ENCODE assay signal across 12 mouse cellular contexts in genomic region chr15:103357817-103358216, GRCm38 (mm10). TPM values are rescaled to one million over a fixed set of nuclear protein-coding genes. Genes with fewer than 3 reads are reported as not detected.
A peak's percentile ranks its signal among the peaks of the same experiment; 100 is the strongest.
DNase-seq lines count a peak whose midpoint lies in the region; ATAC-seq and TF ChIP-seq lines count a peak whose summit lies in the region.
"Had no signal": no experiment of that assay in that cellular context is flagged by ENCODE, and none has a peak within 500 bp of the region (broad histone marks: within the 10 kb centered on the region; RNA-seq: fewer than 3 reads in every experiment).

No protein-coding gene starts in this region.

- H3K4me1 ChIP-seq in heart, embryonic 11.5 days (ENCODE audit: control insufficient read depth, insufficient read depth, low read length), result peaks cover 65% of the 10 kb centered on the region
- H3K4me1 ChIP-seq in lung, embryonic 16.5 days (replicated peaks; ENCODE audit: control insufficient read depth, insufficient read depth, low read length), result peaks cover 19% of the 10 kb centered on the region
- H3K4me1 ChIP-seq in limb, embryonic 10.5 days, result peaks cover 36% of the 10 kb centered on the region
- H3K4me1 ChIP-seq in stomach, postnatal 0 days (replicated peaks; ENCODE audit: control insufficient read depth, insufficient read depth), result 0 out of 2 replicates have a peak, but pooled peaks cover 2% of the 10 kb centered on the region
- peaks cover 8% of the 10 kb centered on the region; the same call in 1 of the 2 replicates for H3K4me1 ChIP-seq in neural tube, embryonic 15.5 days

- H3K9ac ChIP-seq in heart, embryonic 11.5 days (ENCODE audit: low read depth, low read length), result 0 out of 2 replicates have a peak overlapping the region, but pooled peaks have one; percentile 52
- no peak overlapping the region for H3K9ac ChIP-seq in lung, embryonic 16.5 days (ENCODE audit: low read length)
- H3K9ac ChIP-seq in stomach, postnatal 0 days (ENCODE audit: low read length), result no peak overlapping the region
- no peak overlapping the region for H3K9ac ChIP-seq in neural tube, embryonic 15.5 days (replicated peaks)
- H3K9ac ChIP-seq: liver, embryonic 15.5 days had no signal

- H3K4me3 ChIP-seq in heart, embryonic 11.5 days (ENCODE audit: low read depth, low read length), result no peak overlapping the region
- no peak overlapping the region for H3K4me3 ChIP-seq in lung, embryonic 16.5 days (ENCODE audit: low read length)
- H3K4me3 ChIP-seq in limb, embryonic 10.5 days, result no peak overlapping the region
- H3K4me3 ChIP-seq in stomach, postnatal 0 days (ENCODE audit: low read depth, low read length), result no peak overlapping the region
- no peak overlapping the region for H3K4me3 ChIP-seq in neural tube, embryonic 15.5 days (replicated peaks)
- H3K4me3 ChIP-seq: liver, embryonic 15.5 days had no signal

- no peak for TF ChIP-seq CTCF in stomach, postnatal 0 days (IDR thresholded peaks at IDR 0.05; ENCODE audit: low read depth)

- intact Hi-C loops in heart, postnatal 14 days (cut with DNase I), result no loop called here

- ATAC-seq in heart, embryonic 11.5 days (replicated peaks; ENCODE audit: insufficient number of reproducible peaks, low FRiP score, low TSS enrichment), result no peak
- ATAC-seq in lung, embryonic 16.5 days (ENCODE audit: low read depth), result no peak
- no peak for ATAC-seq in stomach, postnatal 0 days (ENCODE audit: low FRiP score, low TSS enrichment)
- no peak for ATAC-seq in neural tube, embryonic 15.5 days (ENCODE audit: low FRiP score)

- H3K27ac ChIP-seq in heart, embryonic 11.5 days (ENCODE audit: low read depth, low read length), result peak overlapping the region; percentile 82
- peak overlapping the region; percentile 62 for H3K27ac ChIP-seq in lung, embryonic 16.5 days (ENCODE audit: low read length)
- peak overlapping the region; percentile 89 for H3K27ac ChIP-seq in limb, embryonic 10.5 days
- H3K27ac ChIP-seq in stomach, postnatal 0 days (replicated peaks), result no peak overlapping the region
- H3K27ac ChIP-seq in neural tube, embryonic 15.5 days (replicated peaks), result no peak overlapping the region

- peaks cover 14% of the 10 kb centered on the region for H3K36me3 ChIP-seq in heart, embryonic 11.5 days (ENCODE audit: control insufficient read depth, insufficient read depth, low read length)
- H3K36me3 ChIP-seq in lung, embryonic 16.5 days (ENCODE audit: control insufficient read depth, insufficient read depth, low read length), result peaks cover 9% of the 10 kb centered on the region
- peaks cover 65% of the 10 kb centered on the region for H3K36me3 ChIP-seq in limb, embryonic 10.5 days
- H3K36me3 ChIP-seq in stomach, postnatal 0 days (ENCODE audit: control insufficient read depth, insufficient read depth, low read length), result peaks cover 10% of the 10 kb centered on the region; the same call in 1 of the 2 replicates
- no peaks in the 10 kb centered on the region for H3K36me3 ChIP-seq in neural tube, embryonic 15.5 days

- 76% methylated on average over 4 of the region's 4 CpGs for WGBS in heart, embryonic 11.5 days (ENCODE audit: insufficient replicate concordance)
- WGBS in lung, embryonic 16.5 days, result 71% methylated on average over 4 of the region's 4 CpGs
- WGBS in limb, embryonic 10.5 days, result 86% methylated on average over 4 of the region's 4 CpGs
- WGBS in stomach, postnatal 0 days, result 76% methylated on average over 4 of the region's 4 CpGs
- WGBS in neural tube, embryonic 15.5 days, result 90% methylated on average over 4 of the region's 4 CpGs

- TF ChIP-seq EP300 in stomach, postnatal 0 days (optimal IDR thresholded peaks at IDR 0.05), result no peak

- no peak overlapping the region for H3K4me2 ChIP-seq in heart, embryonic 11.5 days
- no peak overlapping the region for H3K4me2 ChIP-seq in lung, embryonic 16.5 days (ENCODE audit: low read depth, low read length)
- H3K4me2 ChIP-seq in stomach, postnatal 0 days (replicated peaks; ENCODE audit: low read depth), result no peak overlapping the region; the same call in 1 of the 2 replicates
- H3K4me2 ChIP-seq in neural tube, embryonic 15.5 days, result no peak overlapping the region
- H3K4me2 ChIP-seq: liver, embryonic 15.5 days had no signal

- no peak for DNase-seq in heart, postnatal 14 days
- DNase-seq in lung, postnatal 4 days, result no peak
- no peak for DNase-seq in limb, embryonic 10.5 days (ENCODE audit: low spot score)
- DNase-seq in stomach, postnatal 0 days (ENCODE audit: low spot score), result no peak

- no peaks in the 10 kb centered on the region for H3K27me3 ChIP-seq in heart, embryonic 11.5 days (ENCODE audit: control insufficient read depth, insufficient read depth, low read length)
- H3K27me3 ChIP-seq in lung, embryonic 16.5 days (ENCODE audit: control insufficient read depth, insufficient read depth, low read depth, low read length), result no peaks in the 10 kb centered on the region
- no peaks in the 10 kb centered on the region for H3K27me3 ChIP-seq in limb, embryonic 10.5 days (ENCODE audit: low read depth, poor library complexity, severe bottlenecking)
- H3K27me3 ChIP-seq in stomach, postnatal 0 days (ENCODE audit: control insufficient read depth, insufficient read depth, low read length), result no peaks in the 10 kb centered on the region
- no peaks in the 10 kb centered on the region for H3K27me3 ChIP-seq in neural tube, embryonic 15.5 days (replicated peaks)
- H3K27me3 ChIP-seq: liver, embryonic 15.5 days; megakaryocyte, embryonic 14.5 days had no signal

- H3K9me3 ChIP-seq in heart, embryonic 11.5 days (replicated peaks; ENCODE audit: control insufficient read depth, low read length), result no peaks in the 10 kb centered on the region
- no peaks in the 10 kb centered on the region for H3K9me3 ChIP-seq in lung, embryonic 16.5 days (ENCODE audit: control insufficient read depth, low read length)
- no peaks in the 10 kb centered on the region for H3K9me3 ChIP-seq in limb, embryonic 10.5 days (replicated peaks)
- no peaks in the 10 kb centered on the region for H3K9me3 ChIP-seq in stomach, postnatal 0 days (ENCODE audit: control insufficient read depth, low read length)
- H3K9me3 ChIP-seq in neural tube, embryonic 15.5 days (replicated peaks), result no peaks in the 10 kb centered on the region
- H3K9me3 ChIP-seq: liver, embryonic 15.5 days; megakaryocyte, embryonic 14.5 days had no signal

RNA-seq across cellular contexts. Expression of gene Itga5, which starts 8.7 kb away (rescaled TPM):
- 66.4 and 82.7 TPM in 2 replicates for polyA plus RNA-seq in heart, embryonic 11.5 days (2014; fragmentation: Nextera tagmentation; extraction: Ambion mirVana)
- 10 to 100 TPM; 61.1 to 70.4 TPM for total RNA-seq in heart, postnatal 14 days (2021)
- 38.8 and 42.3 TPM in 2 replicates for polyA plus RNA-seq in lung, embryonic 16.5 days (2015; fragmentation: Nextera tagmentation; extraction: Ambion mirVana)
- 33.5 and 36.6 TPM in 2 replicates for polyA plus RNA-seq in limb, embryonic 10.5 days (2016; fragmentation: Nextera tagmentation; extraction: Ambion mirVana)
- 28.7 and 36.2 TPM in 2 replicates for polyA plus RNA-seq in stomach, postnatal 0 days (2015; fragmentation: Nextera tagmentation; extraction: Ambion mirVana)
- 7.2 and 12.7 TPM in 2 replicates for polyA plus RNA-seq in neural tube, embryonic 15.5 days (2015; fragmentation: Nextera tagmentation; extraction: Ambion mirVana)

RNA-seq across cellular contexts. Expression of gene Zfp385a, which starts 17.9 kb away (rescaled TPM):
- 10.2 and 11.6 TPM in 2 replicates for polyA plus RNA-seq in heart, embryonic 11.5 days (2014; fragmentation: Nextera tagmentation; extraction: Ambion mirVana)
- 10 to 100 TPM; 16.6 to 18.4 TPM for total RNA-seq in heart, postnatal 14 days (2021)
- polyA plus RNA-seq in lung, embryonic 16.5 days (2015; fragmentation: Nextera tagmentation; extraction: Ambion mirVana), result 7.6 and 8.6 TPM in 2 replicates
- polyA plus RNA-seq in limb, embryonic 10.5 days (2016; fragmentation: Nextera tagmentation; extraction: Ambion mirVana), result 22.1 and 22.8 TPM in 2 replicates
- polyA plus RNA-seq in stomach, postnatal 0 days (2015; fragmentation: Nextera tagmentation; extraction: Ambion mirVana), result 6.0 and 7.4 TPM in 2 replicates
- polyA plus RNA-seq in neural tube, embryonic 15.5 days (2015; fragmentation: Nextera tagmentation; extraction: Ambion mirVana), result 18.6 and 19.9 TPM in 2 replicates

RNA-seq across cellular contexts. Expression of gene Gpr84, which starts 47.4 kb away (rescaled TPM):
- 0.41 and 0.53 TPM in 2 replicates for polyA plus RNA-seq in heart, embryonic 11.5 days (2014; fragmentation: Nextera tagmentation; extraction: Ambion mirVana)
- total RNA-seq in heart, postnatal 14 days (2021), result not detected
- 0.44 TPM in 1 of 2 replicates, not detected in the other for polyA plus RNA-seq in lung, embryonic 16.5 days (2015; fragmentation: Nextera tagmentation; extraction: Ambion mirVana)
- 0.28 and 0.30 TPM in 2 replicates for polyA plus RNA-seq in limb, embryonic 10.5 days (2016; fragmentation: Nextera tagmentation; extraction: Ambion mirVana)
- polyA plus RNA-seq in stomach, postnatal 0 days (2015; fragmentation: Nextera tagmentation; extraction: Ambion mirVana), result 0.30 and 0.46 TPM in 2 replicates
- 0.33 and 0.60 TPM in 2 replicates for polyA plus RNA-seq in neural tube, embryonic 15.5 days (2015; fragmentation: Nextera tagmentation; extraction: Ambion mirVana)
- total RNA-seq: adrenal gland, postnatal 4 days; neutrophil, adult 5-6 weeks had no signal
- polyA plus RNA-seq: urinary bladder, adult 2 months had no signal

Comparison
In these comparisons a context has a peak if more than half of its experiments do, and no peak if none do; other contexts are left out.
1. H3K27ac ChIP-seq: peak in heart, embryonic 11.5 days (single experiment), lung, embryonic 16.5 days (single experiment) and limb, embryonic 10.5 days (single experiment); none in stomach, postnatal 0 days (single experiment) and neural tube, embryonic 15.5 days (single experiment).